Mouse (Mus musculus) cortical plate, adult 2 months (tissue): ENCODE measurements around the gene Cdkn1b.

ENCODE experiments used
- CTCF ChIP-seq: fragments of 200-500 bp; IDR thresholded peaks from 2 replicates; pipeline ENCODE4 v1.5.1; 2011; ENCODE audit warnings: mild to moderate bottlenecking, control low read depth, low read length; ENCODE audit not compliant: insufficient read depth; ENCODE audit errors: extremely low read depth
- POLR2A ChIP-seq: fragments of 200-500 bp; IDR thresholded peaks from 2 replicates; pipeline ENCODE4 v1.6.1; 2011; ENCODE audit warnings: mild to moderate bottlenecking, low read length, control low read depth; ENCODE audit not compliant: insufficient read depth; ENCODE audit errors: extremely low read depth

DNA sequence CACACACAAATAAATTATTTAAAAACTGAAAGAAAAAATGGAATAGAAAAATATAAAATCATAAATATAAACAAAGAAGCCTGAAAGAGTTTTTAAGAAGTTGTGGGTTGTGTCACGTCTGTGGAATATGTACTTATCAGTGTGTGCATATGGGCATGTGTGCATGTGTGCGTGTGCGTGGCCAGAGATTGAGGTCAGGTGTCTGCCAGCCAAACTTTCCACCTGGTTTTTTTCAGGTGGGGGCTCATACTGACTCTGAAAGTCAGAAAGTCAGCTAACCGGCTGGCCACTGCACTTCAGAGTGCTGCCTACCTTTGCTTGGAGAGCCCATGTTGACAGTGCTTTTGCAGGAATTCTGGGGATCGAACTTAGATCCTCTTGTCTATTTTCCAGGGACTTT lies 14.1 kb downstream of the Cdkn1b start:
- TF ChIP-seq CTCF (no peak), POLR2A (no peak)
